ENCODE assay signal across 25 mouse cellular contexts in genomic region chr6:83247153-83247552, GRCm38 (mm10). TPM values are rescaled to one million over a fixed set of nuclear protein-coding genes. Genes with fewer than 3 reads are reported as not detected.
DNase-seq lines count a peak whose midpoint lies in the region; ATAC-seq and TF ChIP-seq lines count a peak whose summit lies in the region.
"Had no signal": no experiment of that assay in that cellular context is flagged by ENCODE, and none has a peak within 500 bp of the region (broad histone marks: within the 10 kb centered on the region; RNA-seq: fewer than 3 reads in every experiment).

No protein-coding gene starts in this region.

- no peak for DNase-seq in heart, postnatal 10 days
- no peak for DNase-seq in liver, postnatal 0 days
- no peak for DNase-seq in liver, embryonic 14.5 days (ENCODE audit: low read depth in 3 of 3, low spot score in 3 of 3)
- no peak for DNase-seq in hindbrain, postnatal 0 days (ENCODE audit: low spot score)
- DNase-seq: adrenal gland, adult 2 months; adrenal gland, postnatal 10 days; adrenal gland, postnatal 25 days; cerebellum, adult 11 months; cerebellum, adult 18-20 months; cerebellum, adult 8-10 months; cerebellum, adult 9-11 months; cerebellum, postnatal 14 days; cerebellum, postnatal 36 days; embryo, embryonic 11 days had no signal

- intact Hi-C loops in heart, postnatal 10 days (cut with DNase I), result no loop called here

- no peaks in the 10 kb centered on the region for H3K36me3 ChIP-seq in heart, embryonic 11.5 days (ENCODE audit: control insufficient read depth, insufficient read depth, low read length)
- no peaks in the 10 kb centered on the region for H3K36me3 ChIP-seq in liver, embryonic 12.5 days
- H3K36me3 ChIP-seq in liver, postnatal 0 days (replicated peaks; ENCODE audit: insufficient read depth, low read length), result no peaks in the 10 kb centered on the region
- no peaks in the 10 kb centered on the region for H3K36me3 ChIP-seq in liver, embryonic 14.5 days (replicated peaks; ENCODE audit: control insufficient read depth, insufficient read depth, low read depth)
- no peaks in the 10 kb centered on the region for H3K36me3 ChIP-seq in liver, embryonic 16.5 days (ENCODE audit: control insufficient read depth, insufficient read depth)
- H3K36me3 ChIP-seq in hindbrain, postnatal 0 days (ENCODE audit: insufficient read depth, low read length), result no peaks in the 10 kb centered on the region
- H3K36me3 ChIP-seq in kidney, embryonic 15.5 days, result no peaks in the 10 kb centered on the region
- H3K36me3 ChIP-seq: embryonic facial prominence, embryonic 13.5 days; embryonic facial prominence, embryonic 15.5 days; forebrain, embryonic 10.5 days; forebrain, embryonic 12.5 days had no signal

- no peaks in the 10 kb centered on the region for H3K27me3 ChIP-seq in heart, embryonic 11.5 days (ENCODE audit: control insufficient read depth, insufficient read depth, low read length)
- H3K27me3 ChIP-seq in liver, embryonic 12.5 days (replicated peaks), result peaks cover 8% of the 10 kb centered on the region
- H3K27me3 ChIP-seq in liver, postnatal 0 days (ENCODE audit: insufficient read depth, low read length), result no peaks in the 10 kb centered on the region
- H3K27me3 ChIP-seq in liver, embryonic 14.5 days (ENCODE audit: control insufficient read depth, insufficient read depth, low read length), result no peaks in the 10 kb centered on the region; the same call in 1 of the 2 replicates
- H3K27me3 ChIP-seq in liver, embryonic 16.5 days (ENCODE audit: control insufficient read depth, insufficient read depth, low read depth, low read length), result no peaks in the 10 kb centered on the region
- H3K27me3 ChIP-seq in hindbrain, postnatal 0 days (ENCODE audit: insufficient read depth, low read length), result no peaks in the 10 kb centered on the region
- peaks cover 4% of the 10 kb centered on the region; the same call in 1 of the 2 replicates for H3K27me3 ChIP-seq in kidney, embryonic 15.5 days
- H3K27me3 ChIP-seq: embryonic facial prominence, embryonic 13.5 days; embryonic facial prominence, embryonic 15.5 days had no signal

- peaks cover 3% of the 10 kb centered on the region; the same call in 1 of the 2 replicates for H3K4me1 ChIP-seq in heart, embryonic 11.5 days (ENCODE audit: control insufficient read depth, insufficient read depth, low read length)
- peaks cover 46% of the 10 kb centered on the region for H3K4me1 ChIP-seq in liver, embryonic 12.5 days
- no peaks in the 10 kb centered on the region for H3K4me1 ChIP-seq in liver, postnatal 0 days (ENCODE audit: insufficient read depth)
- H3K4me1 ChIP-seq in liver, embryonic 14.5 days (replicated peaks; ENCODE audit: control insufficient read depth in 2 of 2, insufficient read depth in 2 of 2, low read length in 1 of 2), result peaks cover 22 to 36% of the 10 kb centered on the region in 2 experiments
- H3K4me1 ChIP-seq in liver, embryonic 16.5 days (ENCODE audit: control insufficient read depth, low read depth, low read length), result peaks cover 10% of the 10 kb centered on the region; the same call in 1 of the 2 replicates
- no peaks in the 10 kb centered on the region for H3K4me1 ChIP-seq in hindbrain, postnatal 0 days (ENCODE audit: insufficient read depth, low read length)
- H3K4me1 ChIP-seq in kidney, embryonic 15.5 days, result peaks cover 9% of the 10 kb centered on the region
- H3K4me1 ChIP-seq: forebrain, embryonic 12.5 days had no signal

- H3K9me3 ChIP-seq in heart, embryonic 11.5 days (replicated peaks; ENCODE audit: control insufficient read depth, low read length), result no peaks in the 10 kb centered on the region
- H3K9me3 ChIP-seq in liver, embryonic 12.5 days (replicated peaks), result no peaks in the 10 kb centered on the region
- no peaks in the 10 kb centered on the region for H3K9me3 ChIP-seq in liver, postnatal 0 days (ENCODE audit: low read length)
- H3K9me3 ChIP-seq in liver, embryonic 14.5 days (ENCODE audit: control insufficient read depth, low read length), result no peaks in the 10 kb centered on the region
- no peaks in the 10 kb centered on the region for H3K9me3 ChIP-seq in liver, embryonic 16.5 days (replicated peaks; ENCODE audit: control insufficient read depth, low read length)
- H3K9me3 ChIP-seq in hindbrain, postnatal 0 days (ENCODE audit: low read length), result no peaks in the 10 kb centered on the region
- no peaks in the 10 kb centered on the region for H3K9me3 ChIP-seq in kidney, embryonic 15.5 days (replicated peaks)
- H3K9me3 ChIP-seq: embryonic facial prominence, embryonic 13.5 days; embryonic facial prominence, embryonic 15.5 days; forebrain, embryonic 10.5 days; forebrain, embryonic 12.5 days had no signal

- H3K4me3 ChIP-seq in heart, embryonic 11.5 days (ENCODE audit: low read depth, low read length), result no peak overlapping the region
- H3K4me3 ChIP-seq in liver, embryonic 12.5 days, result peak overlapping the region; percentile 52
- H3K4me3 ChIP-seq in liver, postnatal 0 days (ENCODE audit: low read depth, low read length), result no peak overlapping the region
- peak overlapping the region; percentile 60 to 66 for H3K4me3 ChIP-seq in liver, embryonic 14.5 days (ENCODE audit: insufficient read depth in 1 of 2, low read depth in 2 of 2, low read length in 2 of 2)
- peak overlapping the region; percentile 53 for H3K4me3 ChIP-seq in liver, embryonic 16.5 days (ENCODE audit: low read depth, low read length)
- no peak overlapping the region for H3K4me3 ChIP-seq in hindbrain, postnatal 0 days (ENCODE audit: low read length)
- H3K4me3 ChIP-seq in kidney, embryonic 15.5 days (replicated peaks), result no peak overlapping the region
- H3K4me3 ChIP-seq: embryonic facial prominence, embryonic 13.5 days; embryonic facial prominence, embryonic 15.5 days; forebrain, embryonic 10.5 days; forebrain, embryonic 12.5 days had no signal

- no peak overlapping the region for H3K9ac ChIP-seq in heart, embryonic 11.5 days (ENCODE audit: low read depth, low read length)
- peak overlapping the region; percentile 57 for H3K9ac ChIP-seq in liver, embryonic 12.5 days
- no peak overlapping the region for H3K9ac ChIP-seq in liver, postnatal 0 days (replicated peaks)
- peak overlapping the region; percentile 68 for H3K9ac ChIP-seq in liver, embryonic 14.5 days (replicated peaks)
- peak overlapping the region; percentile 54 for H3K9ac ChIP-seq in liver, embryonic 16.5 days (ENCODE audit: low read depth, low read length)
- no peak overlapping the region for H3K9ac ChIP-seq in hindbrain, postnatal 0 days (replicated peaks; ENCODE audit: low read length)
- H3K9ac ChIP-seq in kidney, embryonic 15.5 days, result no peak overlapping the region
- H3K9ac ChIP-seq: embryonic facial prominence, embryonic 13.5 days; embryonic facial prominence, embryonic 15.5 days; forebrain, embryonic 12.5 days had no signal

- H3K27ac ChIP-seq in heart, embryonic 11.5 days (ENCODE audit: low read depth, low read length), result no peak overlapping the region
- peak overlapping the region; percentile 90 for H3K27ac ChIP-seq in liver, embryonic 12.5 days
- no peak overlapping the region for H3K27ac ChIP-seq in liver, postnatal 0 days (ENCODE audit: low read depth)
- H3K27ac ChIP-seq in liver, embryonic 14.5 days, result peak overlapping the region; percentile 93
- peak overlapping the region; percentile 92 for H3K27ac ChIP-seq in liver, embryonic 16.5 days (ENCODE audit: low read length)
- no peak overlapping the region for H3K27ac ChIP-seq in hindbrain, postnatal 0 days
- H3K27ac ChIP-seq in kidney, embryonic 15.5 days, result no peak overlapping the region
- H3K27ac ChIP-seq: embryonic facial prominence, embryonic 13.5 days; embryonic facial prominence, embryonic 15.5 days; forebrain, embryonic 10.5 days; forebrain, embryonic 12.5 days had no signal

- no peak for TF ChIP-seq CTCF in liver, postnatal 0 days (IDR thresholded peaks at IDR 0.05; ENCODE audit: low read depth)
- TF ChIP-seq CTCF in liver, embryonic 14.5 days (IDR thresholded peaks at IDR 0.05; ENCODE audit: low read depth), result no peak
- no peak for TF ChIP-seq CTCF in hindbrain, postnatal 0 days (IDR thresholded peaks at IDR 0.05; ENCODE audit: low read depth)

- H3K4me2 ChIP-seq in heart, embryonic 11.5 days, result peak overlapping the region; percentile 27; the same call in 1 of the 2 replicates
- peak overlapping the region; percentile 57 for H3K4me2 ChIP-seq in liver, embryonic 12.5 days
- H3K4me2 ChIP-seq in liver, postnatal 0 days (ENCODE audit: low read depth, low read length), result no peak overlapping the region
- H3K4me2 ChIP-seq in liver, embryonic 14.5 days (ENCODE audit: low read depth), result peak overlapping the region; percentile 59
- H3K4me2 ChIP-seq in liver, embryonic 16.5 days (ENCODE audit: low read depth, low read length), result peak overlapping the region; percentile 38; the same call in 1 of the 2 replicates
- H3K4me2 ChIP-seq in hindbrain, postnatal 0 days (ENCODE audit: low read depth, low read length), result no peak overlapping the region
- no peak overlapping the region for H3K4me2 ChIP-seq in kidney, embryonic 15.5 days
- H3K4me2 ChIP-seq: embryonic facial prominence, embryonic 13.5 days; embryonic facial prominence, embryonic 15.5 days; forebrain, embryonic 12.5 days had no signal

- no peak for TF ChIP-seq EP300 in liver, postnatal 0 days (IDR thresholded peaks at IDR 0.05; ENCODE audit: low read depth)
- no peak for TF ChIP-seq EP300 in liver, embryonic 14.5 days (IDR thresholded peaks at IDR 0.05; ENCODE audit: low read depth)

- no peak for ATAC-seq in heart, embryonic 11.5 days (replicated peaks; ENCODE audit: insufficient number of reproducible peaks, low FRiP score, low TSS enrichment)
- ATAC-seq in liver, embryonic 12.5 days, result peak; percentile 56; the same call in 1 of the 2 replicates
- no peak for ATAC-seq in liver, postnatal 0 days
- ATAC-seq in liver, embryonic 14.5 days (ENCODE audit: insufficient read depth), result peak; percentile 57
- peak; percentile 52; the same call in 1 of the 2 replicates for ATAC-seq in liver, embryonic 16.5 days (ENCODE audit: low read depth)
- ATAC-seq in hindbrain, postnatal 0 days, result no peak
- ATAC-seq in kidney, embryonic 15.5 days (replicated peaks; ENCODE audit: low FRiP score), result no peak
- ATAC-seq: forebrain, embryonic 14.5 days; forebrain, embryonic 16.5 days had no signal

- WGBS in heart, embryonic 11.5 days (ENCODE audit: insufficient replicate concordance), result 90% methylated on average over 2 of the region's 2 CpGs
- 93% methylated on average over 2 of the region's 2 CpGs for WGBS in liver, embryonic 12.5 days (ENCODE audit: insufficient replicate concordance)
- WGBS in liver, postnatal 0 days (ENCODE audit: insufficient replicate concordance), result 87% methylated on average over 2 of the region's 2 CpGs
- WGBS in liver, embryonic 14.5 days (ENCODE audit: insufficient replicate concordance), result 89% methylated on average over 2 of the region's 2 CpGs
- WGBS in liver, embryonic 16.5 days (ENCODE audit: insufficient replicate concordance), result 90% methylated on average over 2 of the region's 2 CpGs
- 84% methylated on average over 2 of the region's 2 CpGs for WGBS in hindbrain, postnatal 0 days
- WGBS in kidney, embryonic 15.5 days, result 91% methylated on average over 2 of the region's 2 CpGs

RNA-seq across cellular contexts. Expression of gene Slc4a5, which starts 27.5 kb away (rescaled TPM):
- 0.21 and 0.38 TPM in 2 replicates for polyA plus RNA-seq in heart, embryonic 11.5 days (2014; fragmentation: Nextera tagmentation; extraction: Ambion mirVana)
- not detected for total RNA-seq in heart, postnatal 10 days (2021)
- 1.2 and 1.3 TPM in 2 replicates for polyA plus RNA-seq in liver, embryonic 12.5 days (2016; fragmentation: Nextera tagmentation; extraction: Ambion mirVana)
- 0.04 and 0.05 TPM in 2 replicates for polyA plus RNA-seq in liver, postnatal 0 days (2015; fragmentation: Nextera tagmentation; extraction: Ambion mirVana)
- 1.1 and 1.4 TPM in 2 replicates for polyA plus RNA-seq in liver, embryonic 14.5 days (2012; rRNA removed)
- polyA plus RNA-seq in liver, embryonic 14.5 days (2014; fragmentation: Nextera tagmentation; extraction: Ambion mirVana), result 0.52 and 0.73 TPM in 2 replicates
- 0.89 and 0.93 TPM in 2 replicates for polyA plus RNA-seq in liver, embryonic 16.5 days (2015; fragmentation: Nextera tagmentation; extraction: Ambion mirVana)
- 5.2 and 6.0 TPM in 2 replicates for total RNA-seq in hindbrain, postnatal 0 days (2014; rRNA removed)
- polyA plus RNA-seq in hindbrain, postnatal 0 days (2015; fragmentation: Nextera tagmentation; extraction: Ambion mirVana), result 2.5 and 2.8 TPM in 2 replicates
- polyA plus RNA-seq in kidney, embryonic 15.5 days (2015; fragmentation: Nextera tagmentation; extraction: Ambion mirVana), result 0.44 and 0.59 TPM in 2 replicates
- total RNA-seq: adrenal gland, adult 2 months; common myeloid progenitor, adult 5-6 weeks had no signal

Comparison
In these comparisons a context has a peak if more than half of its experiments do, and no peak if none do; other contexts are left out.
1. ATAC-seq: peak in liver, embryonic 12.5 days (single experiment), liver, embryonic 14.5 days (single experiment) and liver, embryonic 16.5 days (single experiment); none in heart, embryonic 11.5 days (single experiment), liver, postnatal 0 days (single experiment), hindbrain, postnatal 0 days (single experiment) and kidney, embryonic 15.5 days (single experiment).
2. H3K27ac ChIP-seq: peak in liver, embryonic 12.5 days (single experiment), liver, embryonic 14.5 days (single experiment) and liver, embryonic 16.5 days (single experiment); none in heart, embryonic 11.5 days (single experiment), liver, postnatal 0 days (single experiment), hindbrain, postnatal 0 days (single experiment) and kidney, embryonic 15.5 days (single experiment).
3. H3K4me2 ChIP-seq: peak in heart, embryonic 11.5 days (single experiment), liver, embryonic 12.5 days (single experiment), liver, embryonic 14.5 days (single experiment) and liver, embryonic 16.5 days (single experiment); none in liver, postnatal 0 days (single experiment), hindbrain, postnatal 0 days (single experiment) and kidney, embryonic 15.5 days (single experiment).
4. H3K4me3 ChIP-seq: peak in liver, embryonic 12.5 days (single experiment), liver, embryonic 14.5 days (2 of 2) and liver, embryonic 16.5 days (single experiment); none in heart, embryonic 11.5 days (single experiment), liver, postnatal 0 days (single experiment), hindbrain, postnatal 0 days (single experiment) and kidney, embryonic 15.5 days (single experiment).
5. H3K9ac ChIP-seq: peak in liver, embryonic 12.5 days (single experiment), liver, embryonic 14.5 days (single experiment) and liver, embryonic 16.5 days (single experiment); none in heart, embryonic 11.5 days (single experiment), liver, postnatal 0 days (single experiment), hindbrain, postnatal 0 days (single experiment) and kidney, embryonic 15.5 days (single experiment).